Mouse (Mus musculus): Measurements from ENCODE around the gene Bves. TPM values are rescaled to one million over a fixed set of nuclear protein-coding genes. Genes with fewer than 3 reads are reported as not detected.
"Not testable (repeated sequence)": the region's sequence is repeated elsewhere in the genome, so short reads cannot be mapped to it uniquely, and the experiment has no call there.

Bves gene
- under 1 TPM; 0.10 to 0.17 TPM for total RNA-seq (2021)
- 0.02 TPM in 1 of 2 replicates, not detected in the other for polyA plus RNA-seq (2012; rRNA removed)
- long read RNA-seq = 0 reads

GRCm38 (mm10) chr10:45335434-45336422 lies at the start of gene Bves:
TSS of gene Bves (plus strand) at chr10:45335772.
- peak; percentile 5 for DNase-seq

- DNase-seq = no peak
Measured at GRCm38 (mm10) chr10:45288351-45288750, 47.2 kb upstream of the Bves start.

GRCm38 (mm10) chr10:45289218-45290105 lies 46.1 kb upstream of the Bves start:
- DNase-seq = peak; percentile 6

GRCm38 (mm10) chr10:45290618-45291017 lies 45.0 kb upstream of the Bves start:
- DNase-seq = no peak

GRCm38 (mm10) chr10:45292159-45292558 lies 43.4 kb upstream of the Bves start:
- DNase-seq = not testable (repeated sequence)

GRCm38 (mm10) chr10:45295093-45295492 lies 40.5 kb upstream of the Bves start:
- DNase-seq = no peak

- no peak for DNase-seq
Measured at GRCm38 (mm10) chr10:45298503-45298902, 37.1 kb upstream of the Bves start.

GRCm38 (mm10) chr10:45299509-45299908 lies 36.1 kb upstream of the Bves start:
- no peak for DNase-seq

- no peak for DNase-seq
Measured at GRCm38 (mm10) chr10:45303315-45304036, 32.1 kb upstream of the Bves start.

- DNase-seq = no peak
Measured at GRCm38 (mm10) chr10:45305173-45305572, 30.4 kb upstream of the Bves start.

- no peak for DNase-seq
Measured at GRCm38 (mm10) chr10:45311129-45311528, 24.4 kb upstream of the Bves start.

GRCm38 (mm10) chr10:45311624-45312023 lies 23.9 kb upstream of the Bves start:
- no peak for DNase-seq

GRCm38 (mm10) chr10:45314865-45315264 lies 20.7 kb upstream of the Bves start:
- no peak for DNase-seq

- no peak for DNase-seq
Measured at GRCm38 (mm10) chr10:45318922-45319321, 16.6 kb upstream of the Bves start.

- DNase-seq = no peak
Measured at GRCm38 (mm10) chr10:45320296-45320695, 15.3 kb upstream of the Bves start.

- no peak for DNase-seq
Measured at GRCm38 (mm10) chr10:45324159-45324558, 11.4 kb upstream of the Bves start.

GRCm38 (mm10) chr10:45328196-45329000 lies 7.2 kb upstream of the Bves start:
- DNase-seq = no peak

- no peak for DNase-seq
Measured at GRCm38 (mm10) chr10:45334925-45335324, 647 bp upstream of the Bves start.

- DNase-seq = no peak
Measured at GRCm38 (mm10) chr10:45339106-45339505, 3.5 kb downstream of the Bves start.

GRCm38 (mm10) chr10:45344381-45344780 lies 8.8 kb downstream of the Bves start:
- no peak for DNase-seq

- no peak for DNase-seq
Measured at GRCm38 (mm10) chr10:45345217-45345616, 9.6 kb downstream of the Bves start.
